Mouse (Mus musculus): ENCODE measurements around the gene Uba52.

The Uba52 gene

GRCm38 (mm10) chr8:70481908-70482307 is 28.7 kb downstream of the Uba52 start:
- DNase-seq: no peak

DNA sequence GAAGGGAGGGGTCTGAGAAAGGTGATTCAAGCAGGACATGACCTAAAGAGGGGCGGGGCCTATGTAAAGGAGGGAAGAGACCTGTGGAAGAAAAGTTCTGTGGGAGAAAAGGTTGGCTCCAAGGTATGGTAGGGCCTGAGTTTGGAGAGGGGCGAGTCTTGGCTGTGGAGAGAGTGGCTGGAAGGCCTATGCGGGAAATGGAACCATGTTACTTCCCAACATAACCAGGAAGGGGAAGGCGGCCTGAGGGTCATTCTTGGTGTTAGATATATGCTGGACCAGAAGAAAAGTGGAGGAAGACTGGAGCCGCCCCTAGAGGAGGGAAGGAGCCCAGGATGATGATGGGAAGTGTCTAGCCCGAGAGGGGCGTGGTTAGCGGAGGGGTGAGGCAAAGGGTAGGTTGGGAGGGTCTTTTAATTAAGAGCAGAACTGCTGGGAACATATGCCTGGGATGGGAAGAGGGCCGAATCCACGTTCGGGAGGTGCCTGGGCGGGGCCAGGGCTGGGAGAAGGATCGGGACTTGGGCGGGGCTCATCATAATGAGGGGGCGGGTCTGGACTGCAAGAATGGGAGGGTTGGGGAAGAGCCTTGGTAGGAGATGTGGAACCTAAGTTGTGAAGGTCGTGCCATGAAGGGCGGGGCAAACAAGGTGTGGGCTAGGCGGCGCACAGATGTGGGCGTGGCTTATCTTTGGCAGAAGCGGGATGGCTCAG is 33.2 kb downstream of the Uba52 start:
- DNase-seq: no peak

GRCm38 (mm10) chr8:70476333-70477268 is 34.0 kb downstream of the Uba52 start, which contains the start of gene Klhl26:
Gene Klhl26 (minus strand): TSS chr8:70476968.
- peak; percentile 95 for DNase-seq

GRCm38 (mm10) chr8:70471856-70472255 is 38.7 kb downstream of the Uba52 start:
- peak; percentile 65 to 67 for DNase-seq

- no peak for DNase-seq
Observed at GRCm38 (mm10) chr8:70469938-70470337, 40.7 kb downstream of the Uba52 start.

- DNase-seq: no peak
Observed at GRCm38 (mm10) chr8:70469295-70469916, 41.2 kb downstream of the Uba52 start.

DNA sequence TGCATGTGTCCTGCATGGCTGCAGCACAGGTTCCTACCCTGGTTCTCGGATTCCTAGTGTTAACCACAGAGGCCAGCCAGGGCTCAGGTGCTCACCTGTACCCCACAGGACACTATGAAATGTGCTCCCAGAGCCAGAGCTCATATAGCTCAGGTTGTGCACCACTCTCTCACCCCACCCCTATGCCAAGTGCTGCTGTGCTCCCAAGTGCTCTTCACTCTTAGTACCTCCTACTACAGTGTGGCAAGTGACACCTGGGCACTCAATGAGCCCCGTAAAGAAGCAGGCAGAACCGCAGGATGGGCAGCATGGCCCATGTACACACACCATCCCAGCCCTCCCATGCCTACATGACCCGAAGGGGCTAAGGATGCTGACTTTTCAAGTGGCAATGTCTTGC is 41.9 kb downstream of the Uba52 start:
- no peak for DNase-seq

GRCm38 (mm10) chr8:70467907-70468306 is 42.7 kb downstream of the Uba52 start:
- no peak for DNase-seq

DNA sequence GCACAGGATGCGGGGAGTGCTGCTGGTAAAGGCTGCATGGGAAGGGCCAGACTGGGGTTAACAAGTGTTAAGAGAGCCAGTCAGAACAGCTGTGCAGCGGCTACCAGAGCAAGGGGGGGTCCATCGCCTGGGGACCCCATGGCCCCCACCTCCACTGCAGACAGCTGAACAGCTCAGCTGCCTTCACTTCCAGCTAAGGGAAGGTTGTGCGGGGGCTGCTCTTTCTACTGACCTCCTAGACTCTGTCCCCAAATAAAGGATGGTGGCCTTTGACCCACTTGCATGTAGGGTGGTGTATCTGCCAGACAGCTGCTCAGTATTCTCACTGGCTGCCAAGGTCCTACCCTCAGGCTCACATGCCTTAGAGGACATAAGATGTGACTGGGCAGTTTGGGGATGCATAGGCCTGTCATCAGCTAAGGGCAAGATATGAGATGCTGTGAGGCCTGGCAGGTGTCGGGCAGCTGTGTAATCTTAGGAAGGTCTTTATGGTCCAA is 43.3 kb downstream of the Uba52 start:
- no peak for DNase-seq

- no peak for DNase-seq
Observed at GRCm38 (mm10) chr8:70466771-70467170, 43.8 kb downstream of the Uba52 start.

DNA sequence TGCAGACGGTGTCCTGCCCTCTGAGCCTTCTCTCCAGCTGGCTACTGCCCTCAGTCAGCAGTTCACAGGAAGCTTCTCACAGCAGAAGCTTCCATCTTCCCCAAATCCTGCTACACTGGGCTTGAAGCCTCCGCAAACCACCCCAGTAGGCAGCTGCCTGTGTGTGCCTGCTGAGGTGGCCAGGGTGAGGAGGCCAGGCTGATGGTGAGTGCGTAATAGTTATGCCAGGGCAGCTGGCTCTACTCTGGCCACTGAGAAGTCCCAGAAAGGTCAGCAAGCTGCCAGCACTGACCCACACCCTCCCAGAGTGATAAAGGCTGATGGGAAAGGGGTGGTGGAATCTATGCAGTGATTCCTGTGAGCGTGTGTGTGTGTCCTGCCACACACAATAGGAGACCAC is 44.3 kb downstream of the Uba52 start:
- no peak for DNase-seq

DNA sequence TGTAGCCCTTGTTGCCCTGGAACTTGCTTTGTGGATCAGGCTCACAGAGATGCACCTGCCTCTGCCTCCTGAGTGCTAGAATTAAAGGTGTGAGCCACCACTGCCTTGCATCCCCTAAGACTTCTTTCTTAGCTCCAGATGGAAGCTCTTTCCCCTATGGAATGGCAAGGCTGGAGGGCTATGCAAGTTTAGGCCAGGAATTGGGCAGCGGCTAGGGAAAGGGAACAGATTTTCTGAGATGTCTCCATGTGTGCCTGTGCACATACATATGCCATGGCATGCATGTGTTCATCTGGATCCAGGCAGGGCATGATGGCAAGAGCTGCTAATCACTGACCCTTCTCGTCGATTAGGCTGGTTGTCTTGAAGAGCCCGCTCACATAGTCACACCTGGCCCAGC is 44.9 kb downstream of the Uba52 start:
- DNase-seq: no peak

GRCm38 (mm10) chr8:70464162-70464561 is 46.4 kb downstream of the Uba52 start:
- DNase-seq: no peak

GRCm38 (mm10) chr8:70463306-70463705 is 47.3 kb downstream of the Uba52 start:
- DNase-seq: no peak

DNA sequence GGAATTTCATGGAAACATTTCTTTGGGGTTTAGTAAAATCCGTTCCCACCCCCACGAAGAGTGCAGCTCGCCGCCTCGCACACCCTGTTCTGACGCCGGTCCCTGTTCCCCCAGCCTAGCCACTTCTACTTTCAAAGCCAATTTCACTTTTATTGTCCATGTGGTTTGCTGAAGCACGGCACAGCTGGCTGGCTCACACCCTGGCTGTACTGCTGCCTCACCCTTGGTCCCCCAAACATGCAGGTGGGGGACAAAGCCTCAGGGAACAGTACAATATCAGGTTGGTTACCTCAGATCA is 48.1 kb downstream of the Uba52 start:
- DNase-seq: no peak

- DNase-seq: no peak
Observed at GRCm38 (mm10) chr8:70461765-70462515, 48.7 kb downstream of the Uba52 start.

DNA sequence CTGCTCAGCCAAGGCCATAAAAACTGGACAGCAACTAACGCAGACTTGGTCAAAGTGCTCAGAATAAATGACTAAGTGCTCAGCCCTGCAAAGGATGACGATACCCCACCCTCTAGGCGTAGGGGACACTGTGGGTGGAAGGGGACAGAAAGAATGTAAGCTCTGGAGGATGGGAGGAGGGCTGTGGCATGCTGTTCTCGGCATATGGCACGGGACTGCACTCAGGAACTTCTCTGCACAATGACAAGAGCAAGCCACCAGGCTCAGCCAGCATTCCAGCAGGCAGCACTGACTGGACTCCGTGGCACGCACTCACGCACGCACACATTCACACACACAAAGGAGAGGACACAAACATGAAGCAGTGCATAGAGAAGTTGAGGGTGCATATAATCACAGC is 50.0 kb downstream of the Uba52 start:
- DNase-seq: peak; percentile 55 to 63

- no peak for DNase-seq
Observed at GRCm38 (mm10) chr8:70460199-70460598, 50.4 kb downstream of the Uba52 start.

DNA sequence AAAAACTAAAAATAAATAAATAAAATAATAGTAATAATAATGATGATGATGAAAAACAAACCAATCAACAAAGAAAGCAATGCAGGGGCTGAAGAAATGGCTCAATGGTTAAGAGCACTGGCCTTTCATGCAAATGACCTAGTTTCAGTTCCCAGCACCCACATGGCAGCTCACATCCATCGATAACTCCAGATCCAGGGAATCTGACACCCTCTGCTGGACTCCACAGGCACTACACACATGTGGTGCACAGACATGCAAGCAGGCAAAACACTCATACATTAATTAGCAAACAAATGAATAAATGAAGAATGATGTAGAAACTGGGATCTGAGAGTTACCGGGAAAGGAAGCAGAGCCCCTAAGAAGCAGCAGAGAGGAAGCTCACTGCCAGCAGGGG is 51.0 kb downstream of the Uba52 start:
- DNase-seq: no peak

- DNase-seq: no peak
Observed at GRCm38 (mm10) chr8:70458462-70458861, 52.1 kb downstream of the Uba52 start.
